Mouse (Mus musculus): ENCODE data around the gene Siae.

GRCm38 (mm10) chr9:37613182-37613910, 57.8 kb downstream of the Siae start, which contains the start of gene Spa17:
- TF ChIP-seq CTCF (IDR thresholded peaks at IDR 0.05; ENCODE audit: extremely low read depth, insufficient read length, insufficient replicate concordance, low read depth, low read length) (no peak), POLR2A (IDR thresholded peaks at IDR 0.05; ENCODE audit: low read depth, low read length) (no peak; the same call in 1 of the 2 replicates)
